Mouse (Mus musculus): ENCODE data around the gene Thpo.

DNA sequence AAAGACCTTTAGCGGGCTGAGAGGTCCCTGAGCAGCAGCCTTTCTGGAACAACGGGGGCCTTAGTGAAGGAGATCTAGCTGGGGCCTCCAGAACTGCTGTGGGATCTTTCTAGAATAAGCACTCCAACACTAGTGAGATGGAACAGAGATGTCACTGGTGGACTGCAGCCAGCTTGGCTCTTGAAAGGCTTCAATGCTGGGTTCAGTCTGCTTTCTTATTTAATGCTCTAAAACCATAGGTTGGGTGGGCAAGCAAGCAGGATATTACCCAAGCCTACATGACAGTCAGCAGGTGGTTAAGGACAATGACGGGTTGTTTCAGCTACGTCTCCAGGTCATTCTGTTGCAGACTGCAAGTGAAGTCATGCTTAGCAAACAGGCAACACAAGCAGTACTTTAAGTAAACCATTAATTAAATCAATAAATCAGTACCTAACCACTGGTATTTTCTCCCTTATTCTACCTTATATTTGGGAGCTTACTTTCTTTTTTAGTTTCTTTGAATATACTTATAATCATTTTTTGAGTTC is 46.9 kb upstream of the Thpo start:
- TF ChIP-seq CTCF (IDR thresholded peaks at IDR 0.05; ENCODE audit: borderline replicate concordance, control insufficient read depth, extremely low read depth, insufficient read depth, low read length, poor library complexity) (no peak), POLR2A (IDR thresholded peaks at IDR 0.05; ENCODE audit: control insufficient read depth, extremely low read depth, insufficient read depth, low read length, poor library complexity) (no peak)

Measured in thymus, adult 2 months (tissue).